Comparison of ENCODE assay signal across 15 mouse cellular contexts in the genomic region with DNA sequence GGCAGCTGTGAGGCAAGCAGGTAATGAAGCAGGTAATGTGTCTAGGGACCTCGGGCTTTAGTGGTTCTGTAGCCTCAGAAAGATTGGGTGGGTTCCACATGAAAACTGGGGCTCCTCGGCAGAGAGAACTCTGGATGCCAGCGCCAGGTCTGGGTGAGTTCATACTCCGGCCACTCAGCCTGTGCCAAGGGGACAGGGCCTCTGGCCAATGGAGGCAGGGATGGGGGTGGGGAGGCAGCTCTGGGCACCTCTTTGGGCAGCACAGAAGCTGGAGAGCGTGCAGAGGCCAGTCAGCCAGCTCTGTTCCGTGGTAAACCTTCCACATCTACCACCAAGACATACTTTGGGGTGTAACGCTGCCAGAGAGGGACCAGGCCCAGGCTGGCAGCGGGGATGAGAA. TPM values are rescaled to one million over a fixed set of nuclear protein-coding genes. Genes with fewer than 3 reads are reported as not detected.
A peak's percentile ranks its signal among the peaks of the same experiment; 100 is the strongest.
DNase-seq lines count a peak whose midpoint lies in the region; ATAC-seq and TF ChIP-seq lines count a peak whose summit lies in the region.
"Had no signal": no experiment of that assay in that cellular context is flagged by ENCODE, and none has a peak within 500 bp of the region (broad histone marks: within the 10 kb centered on the region; RNA-seq: fewer than 3 reads in every experiment).

No protein-coding gene starts in this region.

- TF ChIP-seq CTCF in gastrocnemius, adult 2 months (IDR thresholded peaks at IDR 0.05), result no peak

- peak overlapping the region; percentile 30 for H3K4me3 ChIP-seq in gastrocnemius, adult 2 months
- H3K4me3 ChIP-seq: hindbrain, embryonic 10.5 days; liver, embryonic 12.5 days; myocyte had no signal

- peak; percentile 86 for DNase-seq in gastrocnemius, adult 2 months
- no peak for DNase-seq in gastrocnemius, postnatal 4 days (ENCODE audit: low spot score in 2 of 2)
- peak; percentile 52 to 56 for DNase-seq in left cerebral cortex, adult 18-20 months (ENCODE audit: low spot score in 2 of 2)
- DNase-seq in left cerebral cortex, postnatal 25 days (ENCODE audit: low spot score in 2 of 2), result no peak
- DNase-seq in adipocyte (ENCODE audit: low spot score), result peak; percentile 53
- peak; percentile 69 for DNase-seq in brain, adult 2 months (ENCODE audit: low read depth, low spot score)
- DNase-seq: kidney, postnatal 10 days; thymus, postnatal 25 days had no signal

- intact Hi-C loops in gastrocnemius, adult 2 months (cut with DNase I), result no loop called here
- intact Hi-C loops in left cerebral cortex, postnatal 25 days (cut with DNase I), result no loop called here

- peak overlapping the region; percentile 69 for H3K27ac ChIP-seq in gastrocnemius, adult 2 months
- H3K27ac ChIP-seq: hindbrain, embryonic 10.5 days; stomach, postnatal 0 days had no signal

- no peak for ATAC-seq in erythroid progenitor cell, adult 5-6 weeks (replicated peaks; ENCODE audit: low FRiP score, poor library complexity, severe bottlenecking)
- ATAC-seq: intestine, postnatal 0 days; liver, embryonic 12.5 days; lung, postnatal 0 days had no signal

RNA-seq across cellular contexts. Expression of a gene that starts 9.0 kb away (rescaled TPM):
- total RNA-seq in gastrocnemius, adult 2 months (2021), result 10 to 100 TPM in 1 of 2 experiments, 1 to 10 TPM in 1; 8.2 to 13.0 TPM
- total RNA-seq in gastrocnemius, postnatal 4 days (2021), result 10 to 100 TPM; 21.2 to 24.0 TPM
- 100 to 1,000 TPM; 127 to 138 TPM for total RNA-seq in left cerebral cortex, adult 18-20 months (2021)
- 100 to 1,000 TPM; 108 to 155 TPM for total RNA-seq in left cerebral cortex, postnatal 25 days (2021)
- total RNA-seq in erythroid progenitor cell, adult 5-6 weeks (2015; ENCODE audit: low replicate concordance), result 2.1 and 2.2 TPM in 2 replicates
- 1.0 and 1.5 TPM in 2 replicates for total RNA-seq in erythroid progenitor cell, adult 5-6 weeks (2017; ENCODE audit: low replicate concordance)

RNA-seq across cellular contexts. Expression of a gene that starts 22.2 kb away (rescaled TPM):
- 1,000 to 10,000 TPM; 1,028 to 1,061 TPM for total RNA-seq in gastrocnemius, adult 2 months (2021)
- total RNA-seq in gastrocnemius, postnatal 4 days (2021), result 100 to 1,000 TPM; 221 to 269 TPM
- total RNA-seq in left cerebral cortex, adult 18-20 months (2021), result 10 to 100 TPM; 16.4 to 19.7 TPM
- 10 to 100 TPM; 16.4 to 18.2 TPM for total RNA-seq in left cerebral cortex, postnatal 25 days (2021)
- total RNA-seq in erythroid progenitor cell, adult 5-6 weeks (2015; ENCODE audit: low replicate concordance), result 16.8 and 26.3 TPM in 2 replicates
- total RNA-seq in erythroid progenitor cell, adult 5-6 weeks (2017; ENCODE audit: low replicate concordance), result 2.0 and 14.9 TPM in 2 replicates

RNA-seq across cellular contexts. Expression of a gene that starts 46.9 kb away (rescaled TPM):
- total RNA-seq in gastrocnemius, adult 2 months (2021), result 10 to 100 TPM; 18.6 to 25.3 TPM
- total RNA-seq in gastrocnemius, postnatal 4 days (2021), result 10 to 100 TPM; 42.9 to 43.8 TPM
- total RNA-seq in left cerebral cortex, adult 18-20 months (2021), result 10 to 100 TPM; 21.6 to 22.0 TPM
- total RNA-seq in left cerebral cortex, postnatal 25 days (2021), result 10 to 100 TPM; 17.4 to 18.8 TPM
- total RNA-seq in erythroid progenitor cell, adult 5-6 weeks (2015; ENCODE audit: low replicate concordance), result 62.0 and 125 TPM in 2 replicates
- 136 and 176 TPM in 2 replicates for total RNA-seq in erythroid progenitor cell, adult 5-6 weeks (2017; ENCODE audit: low replicate concordance)

Comparison
In these comparisons a context has a peak if more than half of its experiments do, and no peak if none do; other contexts are left out.
1. DNase-seq: peak in gastrocnemius, adult 2 months (single experiment), left cerebral cortex, adult 18-20 months (2 of 2), adipocyte (single experiment) and brain, adult 2 months (single experiment); none in gastrocnemius, postnatal 4 days (0 of 2) and left cerebral cortex, postnatal 25 days (0 of 2).
2. RNA of a gene that starts 9.0 kb away (total RNA-seq): 108 to 155 TPM in left cerebral cortex, postnatal 25 days and 127 to 138 TPM in left cerebral cortex, adult 18-20 months; 21.2 to 24.0 TPM in gastrocnemius, postnatal 4 days, 8.2 to 13.0 TPM in gastrocnemius, adult 2 months and 1.0 to 2.2 TPM in erythroid progenitor cell, adult 5-6 weeks; every median in the first group is over 4 times any median in the second.
3. RNA of a gene that starts 22.2 kb away (total RNA-seq): 1,028 to 1,061 TPM in gastrocnemius, adult 2 months and 221 to 269 TPM in gastrocnemius, postnatal 4 days; 16.4 to 19.7 TPM in left cerebral cortex, adult 18-20 months, 16.4 to 18.2 TPM in left cerebral cortex, postnatal 25 days and 2.0 to 26.3 TPM in erythroid progenitor cell, adult 5-6 weeks; every median in the first group is over 4 times any median in the second.